Mouse (Mus musculus) erythroblast, embryonic 14.5 days (primary cell): ENCODE data around the gene Hivep3. TPM values are rescaled to one million over a fixed set of nuclear protein-coding genes. Genes with fewer than 3 reads are reported as not detected.

Source experiments
- H3K27me3 ChIP-seq: 2 replicates; pipeline ENCODE4 v1.6.1; 2012; ENCODE audit warnings: inconsistent platforms; ENCODE audit not compliant: control insufficient read depth
- H3K36me3 ChIP-seq: 2 replicates; pipeline ENCODE4 v1.6.1; 2012; ENCODE audit warnings: mild to moderate bottlenecking, inconsistent platforms; ENCODE audit not compliant: control insufficient read depth
- H3K4me1 ChIP-seq: 2 replicates; pipeline ENCODE4 v1.6.1; 2012; ENCODE audit warnings: inconsistent platforms; ENCODE audit not compliant: control insufficient read depth
- H3K4me3 ChIP-seq: replicated peaks from 2 replicates; pipeline ENCODE3; 2012; ENCODE audit warnings: moderate library complexity, mild to moderate bottlenecking, inconsistent platforms
- H3K9me3 ChIP-seq: 2 replicates; pipeline ENCODE4 v1.6.1; 2012; ENCODE audit warnings: low read length, inconsistent platforms, mixed read lengths; ENCODE audit not compliant: control insufficient read depth
- GATA1 ChIP-seq: IDR thresholded peaks from 2 replicates; pipeline ENCODE4 v1.6.1; 2012; ENCODE audit warnings: low read length, inconsistent platforms, mixed read lengths
- TAL1 ChIP-seq: IDR thresholded peaks from 3 replicates; pipeline ENCODE4 v1.6.1; 2012; ENCODE audit warnings: low read length, inconsistent platforms, mixed read lengths
- polyA plus RNA-seq: library from polyadenylated mRNA; stranded (reverse); fragments of >175 nt; gene quantifications from 2 replicates; pipeline ENCODE4 v1.2.3, GENCODE M21; 2012

Gene Hivep3
- polyA plus RNA-seq, 1 experiment: 0.01 TPM

DNA sequence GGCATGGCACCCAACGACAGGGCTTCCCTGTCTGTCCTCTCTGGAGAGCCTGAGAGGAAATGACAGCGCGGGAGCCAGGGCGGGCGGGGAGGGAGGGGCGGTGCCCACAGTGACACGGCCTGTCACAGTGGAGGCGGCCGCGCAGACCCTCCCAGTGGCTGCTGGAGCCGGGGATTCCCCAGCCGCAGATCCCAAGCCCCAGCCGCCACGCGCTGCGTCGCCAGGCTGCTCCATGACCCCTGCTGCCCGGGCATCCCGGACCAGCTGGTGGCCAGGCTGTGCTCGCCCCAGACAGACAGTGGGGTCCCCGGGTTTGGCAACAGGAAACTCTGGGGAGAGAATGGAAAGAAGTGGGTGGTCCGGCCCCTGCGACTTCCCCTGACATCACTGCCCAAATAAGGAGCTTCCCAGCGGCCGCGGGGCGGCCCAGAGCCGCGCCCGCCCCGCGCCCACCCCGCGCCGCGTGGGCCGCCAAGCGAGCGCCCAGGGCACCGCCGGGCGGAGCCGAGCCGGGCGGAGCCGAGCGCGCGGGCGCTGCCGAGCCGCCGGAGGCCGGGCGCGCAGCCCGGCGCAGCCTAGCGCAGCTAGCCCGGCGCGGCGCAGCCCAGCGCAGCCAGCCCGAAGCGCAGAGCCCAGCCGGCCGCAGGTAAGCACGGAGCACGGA lies 298.9 kb downstream of the Hivep3 start:
- H3K9me3 ChIP-seq: no peaks in the 10 kb centered on the region
- TF ChIP-seq GATA1 (no peak), TAL1 (no peak)
- no peaks in the 10 kb centered on the region for H3K36me3 ChIP-seq
- H3K27me3 ChIP-seq: peaks cover 35% of the 10 kb centered on the region
- H3K4me3 ChIP-seq: peak overlapping the region; percentile 12
- no peaks in the 10 kb centered on the region for H3K4me1 ChIP-seq

DNA sequence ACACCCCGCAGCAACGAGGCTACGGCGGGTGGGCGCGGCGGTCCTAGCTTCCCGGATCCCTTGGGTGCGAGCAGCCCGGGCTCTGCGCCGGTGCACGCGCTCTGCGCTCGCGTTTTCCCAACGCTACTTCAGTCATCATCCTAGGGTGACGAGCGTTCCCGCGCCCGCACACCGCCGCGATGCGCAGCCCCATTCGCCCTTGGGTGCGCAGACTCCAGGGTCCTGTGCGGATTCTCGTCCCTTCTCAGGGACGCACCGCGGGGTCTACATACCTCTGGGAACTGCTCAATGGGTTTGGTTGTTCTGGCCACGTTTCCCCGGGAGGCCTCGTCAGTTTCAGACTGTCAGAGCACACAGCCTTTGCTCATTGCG lies 299.4 kb downstream of the Hivep3 start:
- peak overlapping the region; percentile 12 for H3K4me3 ChIP-seq
- peaks cover 35% of the 10 kb centered on the region for H3K27me3 ChIP-seq
- no peaks in the 10 kb centered on the region for H3K9me3 ChIP-seq
- H3K4me1 ChIP-seq: no peaks in the 10 kb centered on the region
- no peak for TF ChIP-seq GATA1
- no peak for TF ChIP-seq TAL1
- H3K36me3 ChIP-seq: no peaks in the 10 kb centered on the region

DNA sequence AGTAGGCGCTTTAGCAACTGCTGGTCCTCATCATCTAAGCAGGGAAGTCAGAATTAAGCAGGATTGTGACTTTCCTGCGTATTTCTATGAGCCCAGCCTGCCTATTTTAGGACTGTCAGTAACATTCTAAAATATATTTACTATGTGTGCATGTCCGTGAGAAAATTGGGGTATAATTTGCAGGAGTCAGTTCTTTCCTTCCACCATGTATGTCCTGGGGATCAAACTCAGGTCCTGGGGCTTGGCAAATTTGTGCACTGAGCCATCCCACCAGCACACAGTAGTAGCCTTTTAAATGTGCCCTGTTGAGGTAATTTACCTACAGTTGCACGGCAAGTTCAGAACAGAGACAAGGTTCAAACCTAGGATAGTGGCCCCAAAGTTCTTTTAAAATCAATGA lies 302.7 kb downstream of the Hivep3 start:
- Histone ChIP-seq H3K36me3 (no peaks in the 10 kb centered on the region), H3K9me3 (no peaks in the 10 kb centered on the region), H3K27me3 (peaks cover 33% of the 10 kb centered on the region), H3K4me1 (no peaks in the 10 kb centered on the region), H3K4me3 (no peak overlapping the region)
- TF ChIP-seq GATA1 (no peak), TAL1 (no peak)

DNA sequence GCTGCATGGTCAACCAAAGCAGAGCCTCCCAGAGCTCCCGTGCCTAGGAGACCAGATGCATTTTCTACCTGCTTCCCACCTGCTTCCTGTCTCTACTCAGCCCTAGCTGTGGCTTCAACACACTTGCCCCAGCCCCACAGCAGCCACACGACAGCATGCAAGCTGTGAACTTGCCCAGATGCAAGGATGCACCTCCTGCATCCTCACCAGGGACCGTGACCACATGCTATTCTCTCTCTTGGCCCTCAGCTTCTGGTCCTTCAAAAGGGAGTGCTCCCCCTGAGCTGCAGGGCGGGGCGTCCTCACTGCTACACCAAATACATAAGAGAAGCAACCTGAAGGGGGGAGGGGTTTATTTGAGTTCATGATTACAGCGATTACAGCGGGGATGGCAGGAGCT lies 303.4 kb downstream of the Hivep3 start:
- no peaks in the 10 kb centered on the region for H3K36me3 ChIP-seq
- H3K4me3 ChIP-seq: no peak overlapping the region
- peaks cover 26% of the 10 kb centered on the region for H3K27me3 ChIP-seq
- no peaks in the 10 kb centered on the region for H3K9me3 ChIP-seq
- H3K4me1 ChIP-seq: no peaks in the 10 kb centered on the region
- TF ChIP-seq TAL1: no peak
- no peak for TF ChIP-seq GATA1

DNA sequence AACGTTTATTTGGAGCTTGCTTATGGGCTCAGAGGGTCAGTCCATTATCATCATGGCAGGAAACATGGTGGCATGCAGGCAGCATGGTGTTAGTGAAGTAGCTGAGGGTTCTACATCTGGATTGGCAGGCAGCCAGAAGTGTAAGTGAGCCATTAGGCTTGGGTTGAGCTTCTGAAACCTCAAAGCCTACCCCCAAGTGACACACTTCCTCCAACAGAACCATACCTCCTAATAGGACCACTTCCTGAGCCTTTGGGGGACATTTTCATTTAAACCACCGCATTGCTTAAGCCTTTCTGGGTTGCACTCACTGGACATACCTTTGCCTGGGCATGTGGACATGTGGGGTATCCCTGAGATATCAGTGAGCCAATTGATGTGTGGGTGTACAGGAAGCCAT lies 307.9 kb downstream of the Hivep3 start:
- H3K4me3 ChIP-seq: no peak overlapping the region
- H3K4me1 ChIP-seq: no peaks in the 10 kb centered on the region
- TF ChIP-seq TAL1 (no peak), GATA1 (no peak)
- no peaks in the 10 kb centered on the region for H3K9me3 ChIP-seq
- H3K36me3 ChIP-seq: no peaks in the 10 kb centered on the region
- no peaks in the 10 kb centered on the region for H3K27me3 ChIP-seq

DNA sequence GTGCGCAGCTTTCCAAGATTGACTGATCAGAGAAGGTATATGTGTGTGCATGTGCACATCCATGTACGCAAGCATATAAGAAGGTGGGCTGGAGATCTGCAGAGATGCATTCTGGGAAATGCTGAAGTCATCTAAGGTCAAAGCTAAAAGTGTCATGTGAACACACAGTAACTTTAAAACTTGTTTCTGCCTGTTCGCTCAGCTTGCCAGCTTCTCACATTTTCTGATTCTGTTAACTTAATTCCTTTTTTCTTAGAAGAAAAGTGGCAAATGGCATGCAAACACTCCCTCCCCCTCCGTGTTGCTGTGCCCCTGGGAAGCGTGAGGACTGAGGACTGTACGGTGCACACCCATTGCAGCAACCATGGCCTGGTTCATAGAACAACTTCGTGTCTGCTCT lies 308.9 kb downstream of the Hivep3 start:
- no peak overlapping the region for H3K4me3 ChIP-seq
- H3K27me3 ChIP-seq: no peaks in the 10 kb centered on the region
- no peaks in the 10 kb centered on the region for H3K9me3 ChIP-seq
- H3K36me3 ChIP-seq: no peaks in the 10 kb centered on the region
- TF ChIP-seq TAL1 (no peak), GATA1 (no peak)
- no peaks in the 10 kb centered on the region for H3K4me1 ChIP-seq

DNA sequence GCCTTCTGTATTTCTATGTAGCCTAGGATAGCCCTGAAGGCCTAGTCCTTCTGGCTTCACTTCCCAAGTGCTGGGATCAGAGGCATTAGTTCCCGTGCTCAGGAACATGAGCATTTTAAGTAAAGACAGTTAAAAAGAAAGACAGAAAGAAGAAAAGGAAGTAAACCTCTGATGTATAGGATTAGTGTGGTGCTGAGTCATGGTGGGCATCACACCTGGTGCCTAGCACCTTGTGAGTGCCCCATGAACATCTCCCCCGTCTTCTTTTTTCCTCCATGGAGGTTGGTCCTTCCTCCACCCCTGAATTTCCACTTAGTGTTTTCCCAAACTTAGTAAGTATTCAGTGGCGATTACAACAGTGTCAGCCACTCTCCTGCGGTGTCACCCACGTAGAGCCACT lies 311.0 kb downstream of the Hivep3 start:
- Histone ChIP-seq H3K9me3 (no peaks in the 10 kb centered on the region), H3K27me3 (no peaks in the 10 kb centered on the region), H3K36me3 (no peaks in the 10 kb centered on the region), H3K4me3 (no peak overlapping the region), H3K4me1 (no peaks in the 10 kb centered on the region)
- TF ChIP-seq TAL1 (no peak), GATA1 (no peak)

DNA sequence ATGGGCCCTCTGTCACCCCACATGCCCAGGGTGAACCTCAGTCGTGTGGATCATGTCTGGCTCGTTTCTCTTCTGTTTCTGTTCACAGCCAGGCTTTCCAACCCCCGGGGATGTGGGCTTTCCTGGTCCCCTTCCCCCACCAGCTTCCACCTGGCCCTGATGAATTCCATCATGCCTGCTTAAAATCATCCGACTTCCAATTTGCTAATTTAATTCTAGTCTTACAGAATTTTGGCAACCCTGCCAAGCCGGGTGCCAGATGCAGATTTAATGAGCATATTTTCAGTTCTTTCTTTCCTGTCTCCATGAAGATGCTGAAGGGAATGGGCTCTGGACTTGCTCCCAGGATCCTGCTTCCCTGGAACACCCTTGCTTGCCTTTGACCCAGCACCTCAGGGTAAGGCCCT lies 311.6 kb downstream of the Hivep3 start:
- Histone ChIP-seq H3K9me3 (no peaks in the 10 kb centered on the region), H3K4me1 (no peaks in the 10 kb centered on the region), H3K27me3 (no peaks in the 10 kb centered on the region), H3K36me3 (no peaks in the 10 kb centered on the region), H3K4me3 (no peak overlapping the region)
- TF ChIP-seq GATA1: no peak
- no peak for TF ChIP-seq TAL1

DNA sequence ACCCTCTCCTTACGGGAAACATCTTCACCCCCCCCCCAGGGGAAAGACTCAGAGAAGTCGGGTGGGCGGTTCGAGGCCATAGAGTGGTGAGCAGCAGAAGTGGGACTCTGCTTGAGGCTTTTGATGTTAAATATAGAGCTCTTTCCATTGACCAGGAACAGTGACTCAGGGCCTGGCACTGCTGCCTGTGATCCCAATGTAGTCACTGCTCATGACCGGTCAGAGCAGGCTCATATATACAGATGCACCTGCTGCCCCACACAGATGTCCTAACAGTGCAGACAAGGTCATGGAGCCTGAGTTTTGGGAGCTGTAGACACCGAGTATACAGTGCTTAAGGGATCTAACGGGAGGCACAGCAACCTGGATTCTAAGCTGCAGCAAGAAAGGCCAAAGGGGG lies 312.3 kb downstream of the Hivep3 start:
- H3K9me3 ChIP-seq: no peaks in the 10 kb centered on the region
- H3K4me3 ChIP-seq: no peak overlapping the region
- H3K36me3 ChIP-seq: no peaks in the 10 kb centered on the region
- H3K4me1 ChIP-seq: no peaks in the 10 kb centered on the region
- TF ChIP-seq TAL1: no peak
- TF ChIP-seq GATA1: no peak
- no peaks in the 10 kb centered on the region for H3K27me3 ChIP-seq

DNA sequence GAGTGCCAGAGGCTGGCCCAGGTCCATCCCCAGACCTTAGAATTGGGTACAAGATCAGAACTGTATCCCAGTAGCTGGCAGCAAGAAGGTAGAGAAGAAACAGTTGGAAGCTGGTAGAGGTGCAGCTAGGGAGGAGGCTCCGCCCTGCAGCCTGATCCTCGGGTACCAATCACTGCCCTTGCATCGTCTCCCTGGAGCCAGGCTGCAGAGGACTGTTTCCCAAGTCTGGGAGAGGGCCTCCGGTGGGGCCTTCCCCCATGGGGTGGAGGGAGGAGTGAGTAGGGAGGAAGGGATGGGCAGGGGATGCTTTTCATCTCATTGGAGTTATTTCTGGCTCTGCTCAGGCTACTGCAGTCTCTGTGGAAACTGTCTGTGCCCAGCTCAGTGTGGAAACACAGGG lies 313.5 kb downstream of the Hivep3 start:
- no peak for TF ChIP-seq TAL1
- no peak for TF ChIP-seq GATA1
- Histone ChIP-seq H3K4me3 (no peak overlapping the region), H3K9me3 (no peaks in the 10 kb centered on the region), H3K27me3 (no peaks in the 10 kb centered on the region), H3K4me1 (no peaks in the 10 kb centered on the region), H3K36me3 (no peaks in the 10 kb centered on the region)
